Mouse (Mus musculus) ES-Bruce4 (cell line): Measurements from ENCODE around the gene Glrx2. TPM values are rescaled to one million over a fixed set of nuclear protein-coding genes. Genes with fewer than 3 reads are reported as not detected.

Source experiments
- H3K27ac ChIP-seq: 2 replicates; pipeline ENCODE4 v1.5.1; 2012; ENCODE audit warnings: low read length, inconsistent platforms; ENCODE audit not compliant: insufficient read depth
- H3K27me3 ChIP-seq: 2 replicates; pipeline ENCODE4 v1.6.1; 2012; ENCODE audit warnings: mild to moderate bottlenecking, low read length, inconsistent platforms; ENCODE audit not compliant: control insufficient read depth, poor library complexity, insufficient read depth, severe bottlenecking
- H3K36me3 ChIP-seq: 2 replicates; pipeline ENCODE4 v1.6.1; 2012; ENCODE audit warnings: inconsistent platforms, mild to moderate bottlenecking, low read length, moderate library complexity; ENCODE audit not compliant: control insufficient read depth, poor library complexity, insufficient read depth, severe bottlenecking
- H3K4me1 ChIP-seq: one replicate; pipeline ENCODE4 v1.8.1; 2011; ENCODE audit warnings: low read length; ENCODE audit not compliant: control insufficient read depth, insufficient read depth
- H3K4me3 ChIP-seq: 2 replicates; pipeline ENCODE4 v1.5.1; 2011; ENCODE audit warnings: low read depth, mild to moderate bottlenecking, low read length
- H3K9ac ChIP-seq: 2 replicates; pipeline ENCODE4 v1.6.1; 2012; ENCODE audit warnings: low read depth, mild to moderate bottlenecking, inconsistent platforms; ENCODE audit not compliant: poor library complexity, severe bottlenecking
- H3K9me3 ChIP-seq: replicated peaks from 2 replicates; pipeline ENCODE4 v1.6.1; 2012; ENCODE audit warnings: mild to moderate bottlenecking, low read length, inconsistent platforms; ENCODE audit not compliant: control insufficient read depth, poor library complexity, insufficient read depth, severe bottlenecking
- CTCF ChIP-seq: IDR thresholded peaks from one replicate; pipeline ENCODE4 v1.8.1; 2011; ENCODE audit warnings: low read depth, low read length
- EP300 ChIP-seq: IDR thresholded peaks from 2 replicates; pipeline ENCODE4 v1.6.1; 2011; ENCODE audit warnings: low read depth, low read length; ENCODE audit not compliant: insufficient read depth
- POLR2A ChIP-seq: IDR thresholded peaks from one replicate; pipeline ENCODE4 v1.8.1; 2011; ENCODE audit warnings: low read length; ENCODE audit not compliant: insufficient read depth
- polyA plus RNA-seq: library from polyadenylated mRNA; stranded (reverse); fragments of >200 nt; gene quantifications from 2 replicates; pipeline ENCODE4 v1.2.4, GENCODE M21; 2011; ENCODE audit warnings: low read depth; ENCODE audit not compliant: missing spikeins, insufficient read depth, insufficient read length

Gene Glrx2
- polyA plus RNA-seq, 1 experiment, result 42.3 TPM

- H3K36me3 ChIP-seq, result peaks cover 11% of the 10 kb centered on the region
- H3K27ac ChIP-seq, result no peak overlapping the region
- H3K4me3 ChIP-seq, result no peak overlapping the region
- H3K9me3 ChIP-seq, result no peaks in the 10 kb centered on the region
- no peak overlapping the region for H3K9ac ChIP-seq
- no peaks in the 10 kb centered on the region for H3K27me3 ChIP-seq
- TF ChIP-seq POLR2A (no peak), EP300 (no peak), CTCF (no peak)
- no peaks in the 10 kb centered on the region for H3K4me1 ChIP-seq
Measured at GRCm38 (mm10) chr1:143764443-143764842, 48.3 kb downstream of the Glrx2 start.

- Histone ChIP-seq H3K36me3 (peaks cover 11% of the 10 kb centered on the region), H3K9ac (no peak overlapping the region), H3K4me1 (no peaks in the 10 kb centered on the region), H3K27me3 (no peaks in the 10 kb centered on the region), H3K27ac (no peak overlapping the region), H3K9me3 (no peaks in the 10 kb centered on the region), H3K4me3 (no peak overlapping the region)
- TF ChIP-seq POLR2A, result no peak
Measured at GRCm38 (mm10) chr1:143765801-143766200, 49.7 kb downstream of the Glrx2 start.

GRCm38 (mm10) chr1:143766238-143766637, 50.1 kb downstream of the Glrx2 start:
- H3K27ac ChIP-seq, result no peak overlapping the region
- no peak overlapping the region for H3K9ac ChIP-seq
- H3K4me3 ChIP-seq, result no peak overlapping the region
- no peaks in the 10 kb centered on the region for H3K4me1 ChIP-seq
- H3K9me3 ChIP-seq, result no peaks in the 10 kb centered on the region
- H3K27me3 ChIP-seq, result no peaks in the 10 kb centered on the region
- peaks cover 11% of the 10 kb centered on the region for H3K36me3 ChIP-seq
- TF ChIP-seq EP300 (no peak), POLR2A (no peak), CTCF (no peak)

GRCm38 (mm10) chr1:143770444-143771109, 54.4 kb downstream of the Glrx2 start:
- H3K9me3 ChIP-seq, result no peaks in the 10 kb centered on the region
- H3K9ac ChIP-seq, result no peak overlapping the region
- TF ChIP-seq POLR2A (no peak), CTCF (no peak), EP300 (no peak)
- H3K27me3 ChIP-seq, result no peaks in the 10 kb centered on the region
- no peaks in the 10 kb centered on the region for H3K4me1 ChIP-seq
- peaks cover 8% of the 10 kb centered on the region for H3K36me3 ChIP-seq
- H3K27ac ChIP-seq, result no peak overlapping the region
- no peak overlapping the region for H3K4me3 ChIP-seq

- Histone ChIP-seq H3K36me3 (peaks cover 4% of the 10 kb centered on the region; the same call in 1 of the 2 replicates), H3K27ac (no peak overlapping the region), H3K9me3 (no peaks in the 10 kb centered on the region), H3K4me3 (no peak overlapping the region), H3K27me3 (no peaks in the 10 kb centered on the region), H3K4me1 (no peaks in the 10 kb centered on the region), H3K9ac (no peak overlapping the region)
- TF ChIP-seq CTCF (no peak), POLR2A (no peak), EP300 (no peak)
Measured at GRCm38 (mm10) chr1:143773082-143773481, 56.9 kb downstream of the Glrx2 start.

GRCm38 (mm10) chr1:143773909-143774308, 57.8 kb downstream of the Glrx2 start:
- H3K9me3 ChIP-seq, result no peaks in the 10 kb centered on the region
- no peak for TF ChIP-seq EP300
- no peak for TF ChIP-seq CTCF
- TF ChIP-seq POLR2A, result no peak
- H3K9ac ChIP-seq, result no peak overlapping the region
- H3K27ac ChIP-seq, result no peak overlapping the region
- H3K27me3 ChIP-seq, result no peaks in the 10 kb centered on the region
- no peak overlapping the region for H3K4me3 ChIP-seq
- peaks cover 4% of the 10 kb centered on the region; the same call in 1 of the 2 replicates for H3K36me3 ChIP-seq
- peaks cover 2% of the 10 kb centered on the region for H3K4me1 ChIP-seq
